Mouse (Mus musculus): ENCODE measurements around the gene Gm45233. TPM values are rescaled to one million over a fixed set of nuclear protein-coding genes. Genes with fewer than 3 reads are reported as not detected.

The Gm45233 gene
- polyA plus RNA-seq, 1 experiment from 2014 or later = not detected

GRCm38 (mm10) chr7:43453599-43454355 lies 9.8 kb downstream of the Gm45233 start:
- DNase-seq (no peak), ATAC-seq (no peak)

GRCm38 (mm10) chr7:43454371-43454770 lies 10.4 kb downstream of the Gm45233 start:
- Histone ChIP-seq H3K4me3 (ENCODE audit: low read depth, low read length) (no peak overlapping the region), H3K27ac (ENCODE audit: low read depth) (no peak overlapping the region), H3K4me1 (ENCODE audit: insufficient read depth) (peaks cover 16% of the 10 kb centered on the region), H3K36me3 (replicated peaks; ENCODE audit: insufficient read depth, low read length) (peaks cover 47% of the 10 kb centered on the region), H3K4me2 (ENCODE audit: low read depth, low read length) (no peak overlapping the region), H3K9ac (replicated peaks) (no peak overlapping the region), H3K27me3 (ENCODE audit: insufficient read depth, low read length) (no peaks in the 10 kb centered on the region), H3K9me3 (ENCODE audit: low read length) (no peaks in the 10 kb centered on the region)
- no peak for DNase-seq
- 72% methylated on average over 6 of the region's 6 CpGs for WGBS (ENCODE audit: insufficient replicate concordance)
- ATAC-seq = no peak
- TF ChIP-seq CTCF (IDR thresholded peaks at IDR 0.05; ENCODE audit: low read depth) (no peak), EP300 (IDR thresholded peaks at IDR 0.05; ENCODE audit: low read depth) (no peak)

More at GRCm38 (mm10) chr7:43453599-43454355, 9.8 kb downstream of the Gm45233 start:
- Histone ChIP-seq H3K27me3 (ENCODE audit: insufficient read depth, low read length) (no peaks in the 10 kb centered on the region), H3K36me3 (replicated peaks; ENCODE audit: insufficient read depth, low read length) (peaks cover 47% of the 10 kb centered on the region), H3K9ac (replicated peaks) (no peak overlapping the region), H3K27ac (ENCODE audit: low read depth) (no peak overlapping the region), H3K9me3 (ENCODE audit: low read length) (no peaks in the 10 kb centered on the region), H3K4me2 (ENCODE audit: low read depth, low read length) (no peak overlapping the region), H3K4me3 (ENCODE audit: low read depth, low read length) (no peak overlapping the region), H3K4me1 (ENCODE audit: insufficient read depth) (peaks cover 17% of the 10 kb centered on the region)
- 79% methylated on average over 14 of the region's 14 CpGs for WGBS (ENCODE audit: insufficient replicate concordance)
- TF ChIP-seq CTCF (IDR thresholded peaks at IDR 0.05; ENCODE audit: low read depth) = no peak
- TF ChIP-seq EP300 (IDR thresholded peaks at IDR 0.05; ENCODE audit: low read depth) = no peak

- Histone ChIP-seq H3K4me3 (ENCODE audit: low read depth, low read length) (no peak within 1 kb of the TSS), H3K4me2 (ENCODE audit: low read depth, low read length) (no peak within 1 kb of the TSS), H3K4me1 (ENCODE audit: insufficient read depth) (peaks cover 16% of the 10 kb centered on the region), H3K36me3 (replicated peaks; ENCODE audit: insufficient read depth, low read length) (peaks cover under 1% of the 10 kb centered on the region; the same call in 1 of the 2 replicates), H3K9ac (replicated peaks) (no peak within 1 kb of the TSS), H3K9me3 (ENCODE audit: low read length) (no peaks in the 10 kb centered on the region), H3K27ac (ENCODE audit: low read depth) (no peak within 1 kb of the TSS), H3K27me3 (ENCODE audit: insufficient read depth, low read length) (no peaks in the 10 kb centered on the region)
- TF ChIP-seq EP300 (IDR thresholded peaks at IDR 0.05; ENCODE audit: low read depth) (no peak), CTCF (IDR thresholded peaks at IDR 0.05; ENCODE audit: low read depth) (no peak)
- ATAC-seq (no peak), DNase-seq (no peak)
- WGBS (ENCODE audit: insufficient replicate concordance) = 58% methylated on average over 4 of the region's 4 CpGs
Measured at GRCm38 (mm10) chr7:43462851-43463250, 18.9 kb downstream of the Gm45233 start, which contains the start of gene Vsig10l. TSS of gene Vsig10l (plus strand) at chr7:43463151.

DNA sequence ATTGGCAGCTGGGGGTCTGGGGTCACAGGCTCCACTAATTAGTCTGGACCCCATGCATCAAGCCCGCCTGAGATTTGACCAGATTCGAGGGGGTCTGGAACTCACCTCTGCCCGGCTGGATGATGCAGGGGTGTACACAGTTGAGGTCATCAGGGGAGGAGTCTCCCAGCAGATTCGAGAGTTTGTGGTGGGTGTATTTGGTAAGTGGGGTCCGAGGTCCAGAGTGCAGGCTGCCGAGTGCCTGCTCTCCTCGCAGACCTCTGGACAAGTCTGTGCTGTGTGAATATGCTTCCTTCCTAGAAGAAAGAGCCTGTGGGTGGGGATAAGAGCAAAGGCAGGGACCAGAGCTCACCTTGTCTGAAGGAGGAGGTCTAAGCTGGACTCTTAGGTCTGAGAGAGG lies 20.0 kb downstream of the Gm45233 start:
- Histone ChIP-seq H3K4me1 (ENCODE audit: insufficient read depth) (peaks cover 16% of the 10 kb centered on the region), H3K4me3 (ENCODE audit: low read depth, low read length) (no peak overlapping the region), H3K36me3 (replicated peaks; ENCODE audit: insufficient read depth, low read length) (no peaks in the 10 kb centered on the region), H3K9me3 (ENCODE audit: low read length) (no peaks in the 10 kb centered on the region), H3K4me2 (ENCODE audit: low read depth, low read length) (no peak overlapping the region), H3K9ac (replicated peaks) (0 out of 2 replicates have a peak overlapping the region, but pooled peaks have one; percentile 2), H3K27ac (ENCODE audit: low read depth) (no peak overlapping the region), H3K27me3 (ENCODE audit: insufficient read depth, low read length) (no peaks in the 10 kb centered on the region)
- 56% methylated on average over 7 of the region's 7 CpGs for WGBS (ENCODE audit: insufficient replicate concordance)
- DNase-seq = no peak
- TF ChIP-seq CTCF (IDR thresholded peaks at IDR 0.05; ENCODE audit: low read depth) (no peak), EP300 (IDR thresholded peaks at IDR 0.05; ENCODE audit: low read depth) (no peak)
- ATAC-seq = no peak

GRCm38 (mm10) chr7:43464864-43465343 lies 21.0 kb downstream of the Gm45233 start:
- Histone ChIP-seq H3K27me3 (ENCODE audit: insufficient read depth, low read length) (no peaks in the 10 kb centered on the region), H3K4me2 (ENCODE audit: low read depth, low read length) (peak overlapping the region; percentile 93), H3K4me1 (ENCODE audit: insufficient read depth) (peaks cover 16% of the 10 kb centered on the region), H3K9ac (replicated peaks) (peak overlapping the region; percentile 48), H3K9me3 (ENCODE audit: low read length) (no peaks in the 10 kb centered on the region), H3K27ac (ENCODE audit: low read depth) (no peak overlapping the region), H3K36me3 (replicated peaks; ENCODE audit: insufficient read depth, low read length) (no peaks in the 10 kb centered on the region), H3K4me3 (ENCODE audit: low read depth, low read length) (peak overlapping the region; percentile 60)
- TF ChIP-seq CTCF (IDR thresholded peaks at IDR 0.05; ENCODE audit: low read depth) (peak; percentile 56; the same call in 1 of the 2 replicates), EP300 (IDR thresholded peaks at IDR 0.05; ENCODE audit: low read depth) (no peak)
- WGBS (ENCODE audit: insufficient replicate concordance) = 11% methylated on average over 35 of the region's 35 CpGs
- no peak for ATAC-seq
- peak; percentile 33 for DNase-seq

- ATAC-seq (peak; percentile 89), DNase-seq (peak; percentile 93)
- peaks cover 16% of the 10 kb centered on the region for H3K4me1 ChIP-seq (ENCODE audit: insufficient read depth)
- H3K4me3 ChIP-seq (ENCODE audit: low read depth, low read length) = peak overlapping the region; percentile 60
- no peaks in the 10 kb centered on the region for H3K36me3 ChIP-seq (replicated peaks; ENCODE audit: insufficient read depth, low read length)
- WGBS (ENCODE audit: insufficient replicate concordance) = under 1% methylated on average over 33 of the region's 33 CpGs
- H3K27me3 ChIP-seq (ENCODE audit: insufficient read depth, low read length) = no peaks in the 10 kb centered on the region
- TF ChIP-seq CTCF (IDR thresholded peaks at IDR 0.05; ENCODE audit: low read depth) = no peak; the same call in 1 of the 2 replicates
- no peak for TF ChIP-seq EP300 (IDR thresholded peaks at IDR 0.05; ENCODE audit: low read depth)
- H3K27ac ChIP-seq (ENCODE audit: low read depth) = peak overlapping the region; percentile 24; the same call in 1 of the 2 replicates
- H3K9me3 ChIP-seq (ENCODE audit: low read length) = no peaks in the 10 kb centered on the region
- peak overlapping the region; percentile 49 for H3K9ac ChIP-seq (replicated peaks)
- H3K4me2 ChIP-seq (ENCODE audit: low read depth, low read length) = peak overlapping the region; percentile 93
Measured at GRCm38 (mm10) chr7:43465344-43466098, 21.6 kb downstream of the Gm45233 start.

Measured in liver, postnatal 0 days (tissue).